Mouse (Mus musculus) cerebellum, adult 2 months (tissue): Measurements from ENCODE around the gene Nedd8.

ENCODE experiments used
- CTCF ChIP-seq: fragments of 200-500 bp; IDR thresholded peaks from 2 replicates; pipeline ENCODE4 v1.5.1; 2011; ENCODE audit warnings: low read depth, mild to moderate bottlenecking, control low read depth, low read length, moderate library complexity, borderline replicate concordance; ENCODE audit not compliant: insufficient read depth
- POLR2A ChIP-seq: fragments of 200-500 bp; IDR thresholded peaks from 2 replicates; pipeline ENCODE4 v1.6.1; 2011; ENCODE audit warnings: low read length, control low read depth, borderline replicate concordance; ENCODE audit not compliant: insufficient read depth

DNA sequence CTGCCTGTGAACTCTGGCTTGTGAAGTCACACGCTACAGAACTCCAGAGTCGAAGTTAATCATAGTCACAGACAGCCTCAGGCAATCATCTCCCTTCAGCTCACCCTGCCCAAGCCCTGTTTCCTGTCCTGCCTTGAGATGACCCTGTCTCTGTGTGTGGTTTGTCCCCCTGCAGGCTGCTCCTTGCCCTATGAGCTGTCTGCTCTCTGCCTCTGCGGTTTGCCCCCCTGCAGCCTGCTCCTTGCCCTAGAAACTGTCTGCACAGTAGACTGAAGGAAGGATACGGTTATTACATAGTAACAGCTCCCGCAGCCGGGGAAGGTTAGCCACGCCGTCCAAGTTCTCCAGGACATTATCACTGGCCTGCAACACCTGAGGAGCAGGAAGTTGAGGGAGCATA is 45.0 kb upstream of the Nedd8 start:
- TF ChIP-seq CTCF (no peak), POLR2A (no peak)
